Mouse (Mus musculus) lung, postnatal 0 days (tissue): ENCODE results near the gene Camk2g.

Source experiments
- CTCF ChIP-seq: IDR thresholded peaks from 2 replicates; pipeline ENCODE4 v1.5.1; 2016; ENCODE audit warnings: antibody characterized with exemption, mild to moderate bottlenecking
- EP300 ChIP-seq: IDR thresholded peaks from 2 replicates; pipeline ENCODE4 v1.6.1; 2016; ENCODE audit warnings: antibody characterized with exemption, mild to moderate bottlenecking, control low read depth

DNA sequence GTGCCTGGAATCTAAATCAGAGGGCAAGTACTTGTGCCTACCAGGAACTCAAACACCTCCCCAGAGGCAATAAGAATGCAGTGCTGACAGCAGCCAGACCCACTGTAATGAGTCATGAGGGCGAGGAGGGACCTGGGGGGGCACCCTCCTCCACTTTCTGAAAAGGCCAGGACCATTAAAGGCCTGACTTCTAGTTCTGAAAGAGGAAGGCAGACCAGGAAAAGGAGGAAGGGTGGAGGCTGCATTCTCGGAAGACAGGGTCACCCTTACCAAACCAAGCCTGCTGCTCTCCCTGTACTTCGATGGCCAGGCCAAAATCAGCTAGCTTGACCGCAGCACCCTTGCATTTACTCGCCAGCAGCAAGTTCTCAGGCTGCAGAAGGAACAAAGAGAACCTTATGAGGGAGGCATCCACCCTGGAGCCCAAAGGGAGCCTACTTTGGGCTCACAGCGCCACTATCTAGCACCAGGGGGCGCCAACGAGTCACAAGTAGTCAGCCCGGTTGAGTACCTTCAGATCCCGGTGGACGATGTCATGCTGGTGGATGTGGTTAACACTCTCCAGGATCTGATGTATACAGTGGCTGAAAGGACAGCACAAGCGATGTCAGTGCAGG lies 28.1 kb downstream of the Camk2g start:
- TF ChIP-seq EP300 (no peak), CTCF (peak; percentile 99)
